Comparison of ENCODE assay signal across 16 mouse cellular contexts in the genomic region with DNA sequence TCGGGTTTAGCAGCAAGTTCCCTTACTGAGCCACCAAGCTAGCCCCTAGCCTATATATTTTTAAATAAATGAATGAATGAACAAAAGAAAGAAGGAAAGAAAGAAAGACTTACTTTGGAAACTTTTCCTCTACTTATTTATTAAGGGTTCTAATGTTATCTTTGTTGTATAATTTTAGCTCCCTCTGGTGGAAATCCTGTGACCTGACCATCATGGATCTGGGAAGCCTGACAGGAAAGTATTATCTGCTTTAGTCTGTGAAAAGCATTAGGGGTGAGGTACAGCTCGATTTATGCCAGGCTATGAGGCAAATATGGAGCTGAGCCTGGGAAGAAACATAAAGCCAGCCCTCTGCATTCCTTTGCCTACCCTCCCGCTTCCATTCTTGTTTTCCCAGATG. TPM values are rescaled to one million over a fixed set of nuclear protein-coding genes. Genes with fewer than 3 reads are reported as not detected.
A peak's percentile ranks its signal among the peaks of the same experiment; 100 is the strongest.
DNase-seq lines count a peak whose midpoint lies in the region; ATAC-seq and TF ChIP-seq lines count a peak whose summit lies in the region.
"Had no signal": no experiment of that assay in that cellular context is flagged by ENCODE, and none has a peak within 500 bp of the region (broad histone marks: within the 10 kb centered on the region; RNA-seq: fewer than 3 reads in every experiment).

No protein-coding gene starts in this region.

- no peak overlapping the region for H3K4me3 ChIP-seq in forebrain, postnatal 0 days (ENCODE audit: low read depth, low read length)
- H3K4me3 ChIP-seq in forebrain, embryonic 16.5 days (replicated peaks; ENCODE audit: low read length) = no peak overlapping the region
- no peak overlapping the region for H3K4me3 ChIP-seq in hindbrain, postnatal 0 days (ENCODE audit: low read length)
- no peak overlapping the region for H3K4me3 ChIP-seq in hindbrain, embryonic 14.5 days (replicated peaks; ENCODE audit: low read length)
- no peak overlapping the region for H3K4me3 ChIP-seq in lung, postnatal 0 days (ENCODE audit: low read depth, low read length)
- H3K4me3 ChIP-seq: forebrain, embryonic 12.5 days; heart, embryonic 10.5 days; limb, embryonic 15.5 days had no signal

- H3K27me3 ChIP-seq in forebrain, postnatal 0 days (ENCODE audit: insufficient read depth, low read length) = no peaks in the 10 kb centered on the region
- no peaks in the 10 kb centered on the region for H3K27me3 ChIP-seq in forebrain, embryonic 16.5 days (replicated peaks; ENCODE audit: control insufficient read depth, insufficient read depth, low read length)
- H3K27me3 ChIP-seq in hindbrain, postnatal 0 days (ENCODE audit: insufficient read depth, low read length) = no peaks in the 10 kb centered on the region
- no peaks in the 10 kb centered on the region for H3K27me3 ChIP-seq in hindbrain, embryonic 14.5 days (ENCODE audit: control insufficient read depth, insufficient read depth, low read length)
- no peaks in the 10 kb centered on the region for H3K27me3 ChIP-seq in lung, postnatal 0 days (replicated peaks; ENCODE audit: insufficient read depth, low read length)
- H3K27me3 ChIP-seq: forebrain, embryonic 12.5 days; limb, embryonic 15.5 days had no signal

- H3K9ac ChIP-seq in forebrain, postnatal 0 days = no peak overlapping the region
- H3K9ac ChIP-seq in forebrain, embryonic 16.5 days (replicated peaks; ENCODE audit: low read depth, low read length) = no peak overlapping the region
- no peak overlapping the region for H3K9ac ChIP-seq in hindbrain, postnatal 0 days (replicated peaks; ENCODE audit: low read length)
- no peak overlapping the region for H3K9ac ChIP-seq in hindbrain, embryonic 14.5 days
- H3K9ac ChIP-seq in lung, postnatal 0 days (replicated peaks; ENCODE audit: low read depth) = no peak overlapping the region
- H3K9ac ChIP-seq: forebrain, embryonic 12.5 days; limb, embryonic 15.5 days had no signal

- no peak for ATAC-seq in forebrain, postnatal 0 days
- ATAC-seq in forebrain, embryonic 16.5 days = no peak
- ATAC-seq in hindbrain, postnatal 0 days = no peak
- ATAC-seq in hindbrain, embryonic 14.5 days (ENCODE audit: low FRiP score) = no peak
- no peak for ATAC-seq in lung, postnatal 0 days

- no peak overlapping the region for H3K4me2 ChIP-seq in forebrain, postnatal 0 days (ENCODE audit: low read depth)
- H3K4me2 ChIP-seq in forebrain, embryonic 16.5 days (ENCODE audit: low read length) = no peak overlapping the region
- H3K4me2 ChIP-seq in hindbrain, postnatal 0 days (ENCODE audit: low read depth, low read length) = no peak overlapping the region
- H3K4me2 ChIP-seq in hindbrain, embryonic 14.5 days (replicated peaks) = no peak overlapping the region
- no peak overlapping the region for H3K4me2 ChIP-seq in lung, postnatal 0 days (replicated peaks; ENCODE audit: low read depth, low read length)
- H3K4me2 ChIP-seq: forebrain, embryonic 12.5 days; limb, embryonic 15.5 days had no signal

- no peaks in the 10 kb centered on the region for H3K9me3 ChIP-seq in forebrain, postnatal 0 days (ENCODE audit: low read length)
- no peaks in the 10 kb centered on the region for H3K9me3 ChIP-seq in forebrain, embryonic 16.5 days (ENCODE audit: control insufficient read depth, low read length)
- H3K9me3 ChIP-seq in hindbrain, postnatal 0 days (ENCODE audit: low read length) = no peaks in the 10 kb centered on the region
- H3K9me3 ChIP-seq in hindbrain, embryonic 14.5 days (ENCODE audit: control insufficient read depth, low read length) = no peaks in the 10 kb centered on the region
- no peaks in the 10 kb centered on the region for H3K9me3 ChIP-seq in lung, postnatal 0 days (ENCODE audit: low read length)
- H3K9me3 ChIP-seq: forebrain, embryonic 12.5 days; heart, embryonic 10.5 days; limb, embryonic 15.5 days had no signal

- no peak for TF ChIP-seq EP300 in lung, postnatal 0 days (IDR thresholded peaks at IDR 0.05)

- 82% methylated on average over 3 of the region's 3 CpGs for WGBS in forebrain, postnatal 0 days
- WGBS in forebrain, embryonic 16.5 days = 87% methylated on average over 3 of the region's 3 CpGs
- 88% methylated on average over 3 of the region's 3 CpGs for WGBS in hindbrain, postnatal 0 days
- WGBS in hindbrain, embryonic 14.5 days = 94% methylated on average over 3 of the region's 3 CpGs
- WGBS in lung, postnatal 0 days = 80% methylated on average over 3 of the region's 3 CpGs

- peaks cover 79% of the 10 kb centered on the region for H3K36me3 ChIP-seq in forebrain, postnatal 0 days (ENCODE audit: insufficient read depth)
- H3K36me3 ChIP-seq in forebrain, embryonic 16.5 days (ENCODE audit: control insufficient read depth, insufficient read depth) = peaks cover 48% of the 10 kb centered on the region
- H3K36me3 ChIP-seq in hindbrain, postnatal 0 days (ENCODE audit: insufficient read depth, low read length) = peaks cover 79% of the 10 kb centered on the region
- H3K36me3 ChIP-seq in hindbrain, embryonic 14.5 days (replicated peaks; ENCODE audit: control insufficient read depth, insufficient read depth) = peaks cover 96% of the 10 kb centered on the region
- peaks cover 15% of the 10 kb centered on the region; the same call in 1 of the 2 replicates for H3K36me3 ChIP-seq in lung, postnatal 0 days (ENCODE audit: insufficient read depth, low read length)

- TF ChIP-seq CTCF in forebrain, postnatal 0 days (IDR thresholded peaks at IDR 0.05; ENCODE audit: low read depth) = peak; percentile 41
- TF ChIP-seq CTCF in hindbrain, postnatal 0 days (IDR thresholded peaks at IDR 0.05; ENCODE audit: low read depth) = peak; percentile 38; the same call in 1 of the 2 replicates
- TF ChIP-seq CTCF in lung, postnatal 0 days (IDR thresholded peaks at IDR 0.05) = peak; percentile 46

- no peak for DNase-seq in forebrain, postnatal 0 days
- DNase-seq in hindbrain, postnatal 0 days (ENCODE audit: low spot score) = peak; percentile 32
- DNase-seq in hindbrain, embryonic 14.5 days (ENCODE audit: low spot score) = no peak
- DNase-seq in lung, postnatal 0 days (ENCODE audit: low spot score) = no peak
- DNase-seq in lung, postnatal 10 days = no peak
- peak; percentile 55 for DNase-seq in adipocyte (ENCODE audit: low spot score)
- no peak for DNase-seq in urinary bladder, adult 18-20 months (ENCODE audit: low spot score in 2 of 2)
- DNase-seq: B cell, adult 2 months; cerebellum, postnatal 10 days; gastrocnemius, postnatal 10 days; layer of hippocampus, adult 9-11 months; right cerebral cortex, postnatal 14 days had no signal

- H3K4me1 ChIP-seq in forebrain, postnatal 0 days (ENCODE audit: insufficient read depth) = no peaks in the 10 kb centered on the region
- no peaks in the 10 kb centered on the region for H3K4me1 ChIP-seq in forebrain, embryonic 16.5 days (replicated peaks; ENCODE audit: control insufficient read depth, insufficient read depth, low read length)
- H3K4me1 ChIP-seq in hindbrain, postnatal 0 days (ENCODE audit: insufficient read depth, low read length) = no peaks in the 10 kb centered on the region
- no peaks in the 10 kb centered on the region for H3K4me1 ChIP-seq in hindbrain, embryonic 14.5 days (replicated peaks; ENCODE audit: control insufficient read depth, insufficient read depth, low read length)
- no peaks in the 10 kb centered on the region for H3K4me1 ChIP-seq in lung, postnatal 0 days (ENCODE audit: insufficient read depth, low read depth, low read length)
- H3K4me1 ChIP-seq: forebrain, embryonic 12.5 days; limb, embryonic 15.5 days had no signal

- H3K27ac ChIP-seq in forebrain, postnatal 0 days (ENCODE audit: low read depth, low read length) = no peak overlapping the region
- no peak overlapping the region for H3K27ac ChIP-seq in forebrain, embryonic 16.5 days (ENCODE audit: low read length)
- H3K27ac ChIP-seq in hindbrain, postnatal 0 days = no peak overlapping the region
- H3K27ac ChIP-seq in hindbrain, embryonic 14.5 days = no peak overlapping the region
- H3K27ac ChIP-seq in lung, postnatal 0 days (ENCODE audit: low read length) = no peak overlapping the region
- H3K27ac ChIP-seq: forebrain, embryonic 12.5 days; heart, embryonic 10.5 days; limb, embryonic 15.5 days had no signal

RNA-seq across cellular contexts. Expression of gene Zc3hc1, which starts 21.5 kb away (rescaled TPM):
- 56.7 and 57.2 TPM in 2 replicates for total RNA-seq in forebrain, postnatal 0 days (2014; rRNA removed)
- polyA plus RNA-seq in forebrain, postnatal 0 days (2015; fragmentation: Nextera tagmentation; extraction: Ambion mirVana) = 69.4 and 71.9 TPM in 2 replicates
- 72.6 and 79.0 TPM in 2 replicates for polyA plus RNA-seq in forebrain, embryonic 16.5 days (2015; fragmentation: Nextera tagmentation; extraction: Ambion mirVana)
- 42.7 and 54.2 TPM in 2 replicates for total RNA-seq in hindbrain, postnatal 0 days (2014; rRNA removed)
- 56.5 and 59.6 TPM in 2 replicates for polyA plus RNA-seq in hindbrain, postnatal 0 days (2015; fragmentation: Nextera tagmentation; extraction: Ambion mirVana)
- 62.5 and 65.3 TPM in 2 replicates for polyA plus RNA-seq in hindbrain, embryonic 14.5 days (2014; fragmentation: Nextera tagmentation; extraction: Ambion mirVana)
- polyA plus RNA-seq in lung, postnatal 0 days (2015; fragmentation: Nextera tagmentation; extraction: Ambion mirVana) = 22.9 and 23.6 TPM in 2 replicates

RNA-seq across cellular contexts. Expression of gene Klhdc10, which starts 32.4 kb away (rescaled TPM):
- 111 and 160 TPM in 2 replicates for total RNA-seq in forebrain, postnatal 0 days (2014; rRNA removed)
- polyA plus RNA-seq in forebrain, postnatal 0 days (2015; fragmentation: Nextera tagmentation; extraction: Ambion mirVana) = 17.7 and 24.3 TPM in 2 replicates
- 38.0 TPM in 2 replicates for polyA plus RNA-seq in forebrain, embryonic 16.5 days (2015; fragmentation: Nextera tagmentation; extraction: Ambion mirVana)
- total RNA-seq in hindbrain, postnatal 0 days (2014; rRNA removed) = 97.1 and 103 TPM in 2 replicates
- polyA plus RNA-seq in hindbrain, postnatal 0 days (2015; fragmentation: Nextera tagmentation; extraction: Ambion mirVana) = 20.6 and 23.2 TPM in 2 replicates
- 51.1 and 63.1 TPM in 2 replicates for polyA plus RNA-seq in hindbrain, embryonic 14.5 days (2014; fragmentation: Nextera tagmentation; extraction: Ambion mirVana)
- 7.9 and 8.9 TPM in 2 replicates for polyA plus RNA-seq in lung, postnatal 0 days (2015; fragmentation: Nextera tagmentation; extraction: Ambion mirVana)

Comparison
In these comparisons a context has a peak if more than half of its experiments do, and no peak if none do; other contexts are left out.
1. DNase-seq: peak in hindbrain, postnatal 0 days (single experiment) and adipocyte (single experiment); none in forebrain, postnatal 0 days (single experiment), hindbrain, embryonic 14.5 days (single experiment), lung, postnatal 0 days (single experiment), lung, postnatal 10 days (single experiment) and urinary bladder, adult 18-20 months (0 of 2).
2. Peak in every context shown above with its lines, with median percentiles within 50 percentile points of each other: CTCF ChIP-seq.